In the genomic region with DNA sequence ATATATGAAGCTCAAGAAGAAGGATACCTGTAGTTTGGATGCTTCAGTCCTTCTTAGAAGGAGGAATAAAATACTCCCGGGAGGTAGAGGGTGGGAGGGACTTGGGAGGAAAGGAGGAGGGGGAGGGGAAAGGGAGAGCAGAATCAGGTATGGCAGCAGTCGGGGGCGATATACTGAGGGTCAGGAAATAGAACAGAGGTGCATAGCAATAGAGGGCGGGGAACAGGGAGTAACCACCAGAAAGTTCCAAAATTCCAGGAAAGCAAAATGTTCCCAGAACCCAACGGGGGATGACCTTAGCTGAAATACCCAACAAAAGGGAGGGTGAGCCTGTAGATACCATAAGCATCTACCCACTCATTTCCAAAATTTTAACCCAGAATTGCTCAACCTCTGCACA, we compare ENCODE assay signal across 40 mouse cellular contexts. TPM values are rescaled to one million over a fixed set of nuclear protein-coding genes. Genes with fewer than 3 reads are reported as not detected.
DNase-seq lines count a peak whose midpoint lies in the region; ATAC-seq and TF ChIP-seq lines count a peak whose summit lies in the region.
"Had no signal": no experiment of that assay in that cellular context is flagged by ENCODE, and none has a peak within 500 bp of the region (broad histone marks: within the 10 kb centered on the region; RNA-seq: fewer than 3 reads in every experiment).

No protein-coding gene starts in this region.

- no peak overlapping the region for H3K9ac ChIP-seq in forebrain, embryonic 14.5 days (ENCODE audit: low read length)
- no peak overlapping the region for H3K9ac ChIP-seq in forebrain, embryonic 12.5 days
- no peak overlapping the region for H3K9ac ChIP-seq in midbrain, embryonic 15.5 days
- H3K9ac ChIP-seq in ES-Bruce4 (ENCODE audit: low read depth, poor library complexity, severe bottlenecking), result peak overlapping the region; percentile 81
- H3K9ac ChIP-seq: embryonic facial prominence, embryonic 12.5 days; heart, embryonic 15.5 days; limb, embryonic 13.5 days; lung, embryonic 15.5 days had no signal

- ATAC-seq in forebrain, embryonic 14.5 days, result no peak
- no peak for ATAC-seq in forebrain, embryonic 12.5 days (ENCODE audit: low FRiP score)
- no peak for ATAC-seq in midbrain, embryonic 15.5 days (replicated peaks)
- ATAC-seq: inflammation-experienced regulatory T-cells, adult 6 months had no signal

- no peak for TF ChIP-seq POLR2A in ES-Bruce4 (IDR thresholded peaks at IDR 0.05; ENCODE audit: insufficient read depth, low read length)

- H3K36me3 ChIP-seq in forebrain, embryonic 14.5 days (ENCODE audit: control insufficient read depth, insufficient read depth, low read length), result no peaks in the 10 kb centered on the region
- no peaks in the 10 kb centered on the region for H3K36me3 ChIP-seq in forebrain, embryonic 12.5 days (replicated peaks)
- no peaks in the 10 kb centered on the region for H3K36me3 ChIP-seq in midbrain, embryonic 10.5 days
- no peaks in the 10 kb centered on the region for H3K36me3 ChIP-seq in midbrain, embryonic 15.5 days (replicated peaks)
- peaks cover 9% of the 10 kb centered on the region; the same call in 1 of the 2 replicates for H3K36me3 ChIP-seq in ES-Bruce4 (ENCODE audit: control insufficient read depth, insufficient read depth, low read length, poor library complexity, severe bottlenecking)
- H3K36me3 ChIP-seq: embryonic facial prominence, embryonic 12.5 days; G1E; heart, embryonic 10.5 days; heart, embryonic 15.5 days; hindbrain, embryonic 13.5 days; limb, embryonic 13.5 days; lung, embryonic 15.5 days; neural tube, embryonic 15.5 days had no signal

- 31% methylated on average over 5 of the region's 5 CpGs for WGBS in forebrain, embryonic 14.5 days
- WGBS in forebrain, embryonic 12.5 days, result 23% methylated on average over 5 of the region's 5 CpGs
- 15% methylated on average over 5 of the region's 5 CpGs for WGBS in midbrain, embryonic 10.5 days
- WGBS in midbrain, embryonic 15.5 days, result 28% methylated on average over 5 of the region's 5 CpGs

- H3K4me3 ChIP-seq in forebrain, embryonic 14.5 days (ENCODE audit: low read depth, low read length), result no peak overlapping the region
- no peak overlapping the region for H3K4me3 ChIP-seq in forebrain, embryonic 12.5 days (replicated peaks)
- H3K4me3 ChIP-seq in midbrain, embryonic 10.5 days, result no peak overlapping the region
- no peak overlapping the region for H3K4me3 ChIP-seq in midbrain, embryonic 15.5 days
- H3K4me3 ChIP-seq in ES-Bruce4 (ENCODE audit: low read depth, low read length), result peak overlapping the region; percentile 62
- H3K4me3 ChIP-seq: gastrocnemius, adult 2 months; heart, embryonic 15.5 days; lung, embryonic 15.5 days had no signal

- no peak overlapping the region for H3K27ac ChIP-seq in forebrain, embryonic 14.5 days (ENCODE audit: low read depth, low read length)
- H3K27ac ChIP-seq in forebrain, embryonic 12.5 days, result no peak overlapping the region
- peak overlapping the region; percentile 85; the same call in 1 of the 2 replicates for H3K27ac ChIP-seq in midbrain, embryonic 10.5 days (replicated peaks)
- H3K27ac ChIP-seq in midbrain, embryonic 15.5 days, result no peak overlapping the region
- H3K27ac ChIP-seq in ES-Bruce4 (ENCODE audit: insufficient read depth, low read length), result peak overlapping the region; percentile 99
- H3K27ac ChIP-seq: embryonic facial prominence, embryonic 12.5 days; gastrocnemius, adult 2 months; heart, embryonic 15.5 days; limb, embryonic 13.5 days; lung, embryonic 15.5 days had no signal

- H3K9me3 ChIP-seq in forebrain, embryonic 14.5 days (replicated peaks; ENCODE audit: control insufficient read depth, low read length), result no peaks in the 10 kb centered on the region
- no peaks in the 10 kb centered on the region for H3K9me3 ChIP-seq in forebrain, embryonic 12.5 days
- H3K9me3 ChIP-seq in midbrain, embryonic 10.5 days (replicated peaks), result no peaks in the 10 kb centered on the region
- H3K9me3 ChIP-seq in midbrain, embryonic 15.5 days, result no peaks in the 10 kb centered on the region
- H3K9me3 ChIP-seq in ES-Bruce4 (replicated peaks; ENCODE audit: control insufficient read depth, insufficient read depth, low read length, poor library complexity, severe bottlenecking), result no peaks in the 10 kb centered on the region
- H3K9me3 ChIP-seq: embryonic facial prominence, embryonic 12.5 days; heart, embryonic 10.5 days; heart, embryonic 15.5 days; hindbrain, embryonic 13.5 days; limb, embryonic 13.5 days; lung, embryonic 15.5 days; neural tube, embryonic 15.5 days had no signal

- peak overlapping the region; percentile 57; the same call in 1 of the 2 replicates for H3K4me2 ChIP-seq in forebrain, embryonic 14.5 days (ENCODE audit: low read length)
- no peak overlapping the region for H3K4me2 ChIP-seq in forebrain, embryonic 12.5 days
- no peak overlapping the region for H3K4me2 ChIP-seq in midbrain, embryonic 15.5 days
- H3K4me2 ChIP-seq: liver, embryonic 11.5 days had no signal

- no peak for DNase-seq in forebrain, embryonic 14.5 days (ENCODE audit: low spot score)
- no peak for DNase-seq in midbrain, embryonic 10.5 days (ENCODE audit: low spot score)
- peak; percentile 92 for DNase-seq in ZHBTc4 (ENCODE audit: low read depth, low spot score)
- no peak for DNase-seq in right cerebral cortex, postnatal 36 days (ENCODE audit: low spot score in 2 of 2)
- DNase-seq in left cerebral cortex, postnatal 36 days (ENCODE audit: low spot score in 2 of 2), result no peak
- DNase-seq: adrenal gland, postnatal 14 days; cerebellum, adult 11 months; cerebellum, adult 9-10 months; cerebellum, postnatal 36 days; embryo, embryonic 11 days; gastrocnemius, adult 2 months; kidney, adult 11 months; kidney, postnatal 14 days; layer of hippocampus, adult 9-11 months; lung, postnatal 36 days; right cerebral cortex, postnatal 25 days; spleen, adult 18-20 months; thymus, postnatal 14 days had no signal

- peaks cover 10% of the 10 kb centered on the region; the same call in 1 of the 2 replicates for H3K4me1 ChIP-seq in forebrain, embryonic 14.5 days (ENCODE audit: control insufficient read depth, insufficient read depth, low read length)
- peaks cover 17% of the 10 kb centered on the region for H3K4me1 ChIP-seq in forebrain, embryonic 12.5 days
- H3K4me1 ChIP-seq in midbrain, embryonic 10.5 days, result peaks cover 30% of the 10 kb centered on the region
- peaks cover 18% of the 10 kb centered on the region for H3K4me1 ChIP-seq in midbrain, embryonic 15.5 days
- H3K4me1 ChIP-seq in ES-Bruce4 (ENCODE audit: control insufficient read depth, insufficient read depth, low read length), result no peaks in the 10 kb centered on the region

- peak; percentile 95 for TF ChIP-seq EP300 in ES-Bruce4 (IDR thresholded peaks at IDR 0.05; ENCODE audit: insufficient read depth, low read depth, low read length)

- intact Hi-C loops in left cerebral cortex, postnatal 36 days (cut with DNase I), result loop anchor here (10.0 kb wide), 1 partner anchor 154 kb away; no protein-coding TSS in a partner anchor

- no peaks in the 10 kb centered on the region for H3K27me3 ChIP-seq in forebrain, embryonic 14.5 days (replicated peaks; ENCODE audit: control insufficient read depth, insufficient read depth, low read length)
- 0 out of 2 replicates have a peak, but pooled peaks cover 2% of the 10 kb centered on the region for H3K27me3 ChIP-seq in forebrain, embryonic 12.5 days
- H3K27me3 ChIP-seq in midbrain, embryonic 10.5 days (ENCODE audit: low read depth, poor library complexity, severe bottlenecking), result peaks cover 17% of the 10 kb centered on the region
- H3K27me3 ChIP-seq in midbrain, embryonic 15.5 days (replicated peaks), result no peaks in the 10 kb centered on the region
- H3K27me3 ChIP-seq in ES-Bruce4 (ENCODE audit: control insufficient read depth, insufficient read depth, low read length, poor library complexity, severe bottlenecking), result no peaks in the 10 kb centered on the region
- H3K27me3 ChIP-seq: neural tube, embryonic 15.5 days had no signal

- no peak for TF ChIP-seq CTCF in ES-Bruce4 (IDR thresholded peaks at IDR 0.05; ENCODE audit: low read depth, low read length)

RNA-seq across cellular contexts. Expression of a gene that starts 28.7 kb away (rescaled TPM):
- polyA plus RNA-seq in forebrain, embryonic 14.5 days (2014; fragmentation: Nextera tagmentation; extraction: Ambion mirVana), result 88.6 and 107 TPM in 2 replicates
- 23.1 and 27.5 TPM in 2 replicates for polyA plus RNA-seq in forebrain, embryonic 12.5 days (2016; fragmentation: Nextera tagmentation; extraction: Ambion mirVana)
- 5.4 and 11.7 TPM in 2 replicates for polyA plus RNA-seq in midbrain, embryonic 10.5 days (2016; fragmentation: Nextera tagmentation; extraction: Ambion mirVana)
- polyA plus RNA-seq in midbrain, embryonic 15.5 days (2015; fragmentation: Nextera tagmentation; extraction: Ambion mirVana), result 156 and 169 TPM in 2 replicates
- 7.2 and 9.9 TPM in 2 replicates for polyA plus RNA-seq in ES-Bruce4 (2011; ENCODE audit: insufficient read depth, insufficient read length, low read depth, missing spikeins)
- 100 to 1,000 TPM; 103 to 113 TPM for total RNA-seq in left cerebral cortex, postnatal 36 days (2021)
- total RNA-seq: megakaryocyte, adult 5-6 weeks had no signal
- polyA plus RNA-seq: G1E; inflammation-experienced regulatory T-cells, adult 6 months had no signal

RNA-seq across cellular contexts. Expression of a gene that starts 48.2 kb away (rescaled TPM):
- polyA plus RNA-seq in forebrain, embryonic 14.5 days (2014; fragmentation: Nextera tagmentation; extraction: Ambion mirVana), result 8.5 and 12.0 TPM in 2 replicates
- 8.2 and 8.4 TPM in 2 replicates for polyA plus RNA-seq in forebrain, embryonic 12.5 days (2016; fragmentation: Nextera tagmentation; extraction: Ambion mirVana)
- polyA plus RNA-seq in midbrain, embryonic 10.5 days (2016; fragmentation: Nextera tagmentation; extraction: Ambion mirVana), result 7.0 and 7.1 TPM in 2 replicates
- polyA plus RNA-seq in midbrain, embryonic 15.5 days (2015; fragmentation: Nextera tagmentation; extraction: Ambion mirVana), result 13.1 and 13.7 TPM in 2 replicates
- 2.5 and 2.6 TPM in 2 replicates for polyA plus RNA-seq in ES-Bruce4 (2011; ENCODE audit: insufficient read depth, insufficient read length, low read depth, missing spikeins)
- total RNA-seq in left cerebral cortex, postnatal 36 days (2021), result 1 to 10 TPM; 2.9 to 3.1 TPM

RNA-seq across cellular contexts. Expression of a gene that starts 59.6 kb away (rescaled TPM):
- not detected in 2 replicates for polyA plus RNA-seq in forebrain, embryonic 14.5 days (2014; fragmentation: Nextera tagmentation; extraction: Ambion mirVana)
- polyA plus RNA-seq in forebrain, embryonic 12.5 days (2016; fragmentation: Nextera tagmentation; extraction: Ambion mirVana), result not detected in 2 replicates
- polyA plus RNA-seq in midbrain, embryonic 10.5 days (2016; fragmentation: Nextera tagmentation; extraction: Ambion mirVana), result not detected in 2 replicates
- 0.08 and 0.11 TPM in 2 replicates for polyA plus RNA-seq in midbrain, embryonic 15.5 days (2015; fragmentation: Nextera tagmentation; extraction: Ambion mirVana)
- polyA plus RNA-seq in ES-Bruce4 (2011; ENCODE audit: insufficient read depth, insufficient read length, low read depth, missing spikeins), result not detected in 2 replicates
- total RNA-seq in left cerebral cortex, postnatal 36 days (2021), result not detected
- total RNA-seq: adrenal gland, postnatal 14 days; gastrocnemius, adult 2 months; heart, postnatal 25 days; left cerebral cortex, postnatal 10 days; megakaryocyte, adult 5-6 weeks had no signal
- polyA plus RNA-seq: frontal cortex, adult 2 months; G1E; gonadal fat pad, adult 2 months; heart, embryonic 10.5 days; heart, embryonic 15.5 days; hindbrain, embryonic 13.5 days; inflammation-experienced regulatory T-cells, adult 6 months; kidney, embryonic 14.5 days; liver, embryonic 11.5 days; liver, embryonic 16.5 days; lung, embryonic 15.5 days; stomach, embryonic 16.5 days; urinary bladder, adult 2 months had no signal

Comparison
In these comparisons a context has a peak if more than half of its experiments do, and no peak if none do; other contexts are left out.
1. H3K27ac ChIP-seq: peak in midbrain, embryonic 10.5 days (single experiment) and ES-Bruce4 (single experiment); none in forebrain, embryonic 14.5 days (single experiment), forebrain, embryonic 12.5 days (single experiment) and midbrain, embryonic 15.5 days (single experiment).